Mouse (Mus musculus): ENCODE results near the gene Ttll11.

DNA sequence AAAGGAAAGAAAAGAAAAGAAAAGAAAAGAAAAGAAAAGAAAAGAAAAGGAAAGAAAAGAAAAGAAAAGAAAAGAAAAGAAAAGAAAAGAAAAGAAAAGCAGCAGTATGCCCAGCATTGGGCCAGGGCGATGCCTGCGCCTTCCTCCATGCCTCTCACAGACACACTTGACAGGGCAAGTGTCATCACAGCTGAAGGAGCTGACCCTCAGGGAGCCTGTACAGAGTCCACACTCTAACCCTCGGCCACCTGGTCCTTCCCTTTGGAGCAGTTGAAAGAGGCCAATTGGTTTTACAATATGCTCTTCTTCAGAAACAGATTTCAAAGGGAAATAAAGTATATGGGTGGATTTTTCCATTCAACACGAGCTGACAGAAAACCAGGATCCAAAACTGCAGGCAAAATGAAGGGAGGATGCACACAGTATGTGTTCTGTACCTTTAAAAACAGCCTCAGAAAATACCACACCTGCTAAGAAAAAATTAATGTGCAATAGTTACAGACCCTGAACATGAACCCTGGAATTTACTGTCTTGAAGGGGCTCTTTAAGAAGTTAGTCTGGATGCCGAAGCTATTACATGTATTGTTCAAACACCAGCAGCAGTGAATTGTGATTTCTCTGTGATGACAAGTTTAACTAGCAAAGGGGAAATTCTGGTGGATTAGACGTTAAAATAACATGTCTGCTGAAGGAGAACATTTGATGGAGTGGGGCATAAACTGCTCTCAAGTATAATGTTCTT lies 7.3 kb downstream of the Ttll11 start:
- no peak for TF ChIP-seq HCFC1 (IDR thresholded peaks at IDR 0.05; ENCODE audit: borderline replicate concordance, insufficient read depth, low read length)
- TF ChIP-seq CHD2 (IDR thresholded peaks at IDR 0.05; ENCODE audit: low read depth, low read length) = no peak
